12 mouse cellular contexts compared by ENCODE assay signal in genomic region chr1:33201571-33202189, GRCm38 (mm10).
A peak's percentile ranks its signal among the peaks of the same experiment; 100 is the strongest.
DNase-seq lines count a peak whose midpoint lies in the region; ATAC-seq and TF ChIP-seq lines count a peak whose summit lies in the region.
"Had no signal": no experiment of that assay in that cellular context is flagged by ENCODE, and none has a peak within 500 bp of the region (broad histone marks: within the 10 kb centered on the region; RNA-seq: fewer than 3 reads in every experiment).

No protein-coding gene starts in this region.

- H3K9ac ChIP-seq in kidney, postnatal 0 days (ENCODE audit: low read depth, low read length): no peak overlapping the region
- H3K9ac ChIP-seq in hindbrain, embryonic 14.5 days: no peak overlapping the region

- H3K9me3 ChIP-seq in kidney, postnatal 0 days (replicated peaks; ENCODE audit: low read length): no peaks in the 10 kb centered on the region
- no peaks in the 10 kb centered on the region for H3K9me3 ChIP-seq in hindbrain, embryonic 14.5 days (ENCODE audit: control insufficient read depth, low read length)

- WGBS in kidney, postnatal 0 days: 24% methylated on average over 6 of the region's 6 CpGs
- 45% methylated on average over 6 of the region's 6 CpGs for WGBS in hindbrain, embryonic 14.5 days

- DNase-seq in kidney, postnatal 0 days (ENCODE audit: low spot score): peak; percentile 14
- no peak for DNase-seq in kidney, adult 8-10 months
- peak; percentile 11 for DNase-seq in embryo, embryonic 10 days (ENCODE audit: low spot score)
- peak; percentile 50 for DNase-seq in hindbrain, embryonic 14.5 days (ENCODE audit: low spot score)
- DNase-seq in neural tube, embryonic 10.5 days (ENCODE audit: extremely low spot score, low spot score): peak; percentile 18
- no peak for DNase-seq in thymus, adult 18-20 months
- no peak for DNase-seq in gastrocnemius, postnatal 36 days
- DNase-seq in cerebellum, adult 8-10 months: no peak
- DNase-seq: adrenal gland, adult 2 months; cerebellum, adult 2 months; heart, postnatal 10 days; lung, adult 18-20 months had no signal

- ATAC-seq in kidney, postnatal 0 days (replicated peaks; ENCODE audit: low FRiP score, low read depth): no peak
- peak; percentile 83 for ATAC-seq in hindbrain, embryonic 14.5 days (ENCODE audit: low FRiP score)

- no peak overlapping the region for H3K4me2 ChIP-seq in kidney, postnatal 0 days (ENCODE audit: low read length)
- H3K4me2 ChIP-seq in hindbrain, embryonic 14.5 days (replicated peaks): no peak overlapping the region

- TF ChIP-seq CTCF in kidney, postnatal 0 days (IDR thresholded peaks at IDR 0.05; ENCODE audit: low read depth): no peak

- no peaks in the 10 kb centered on the region for H3K4me1 ChIP-seq in kidney, postnatal 0 days (replicated peaks; ENCODE audit: insufficient read depth, low read length)
- no peaks in the 10 kb centered on the region for H3K4me1 ChIP-seq in hindbrain, embryonic 14.5 days (replicated peaks; ENCODE audit: control insufficient read depth, insufficient read depth, low read length)

- H3K27ac ChIP-seq in kidney, postnatal 0 days: no peak overlapping the region
- H3K27ac ChIP-seq in hindbrain, embryonic 14.5 days: peak overlapping the region; percentile 7; the same call in 1 of the 2 replicates

- intact Hi-C loops in gastrocnemius, postnatal 36 days (cut with DNase I): no loop called here

- no peak overlapping the region for H3K4me3 ChIP-seq in kidney, postnatal 0 days (replicated peaks; ENCODE audit: low read depth, low read length)
- no peak overlapping the region for H3K4me3 ChIP-seq in hindbrain, embryonic 14.5 days (replicated peaks; ENCODE audit: low read length)

- H3K36me3 ChIP-seq in kidney, postnatal 0 days (ENCODE audit: insufficient read depth, low read length): no peaks in the 10 kb centered on the region
- no peaks in the 10 kb centered on the region for H3K36me3 ChIP-seq in hindbrain, embryonic 14.5 days (replicated peaks; ENCODE audit: control insufficient read depth, insufficient read depth)

- no peaks in the 10 kb centered on the region for H3K27me3 ChIP-seq in kidney, postnatal 0 days (ENCODE audit: insufficient read depth, low read length)
- no peaks in the 10 kb centered on the region for H3K27me3 ChIP-seq in hindbrain, embryonic 14.5 days (ENCODE audit: control insufficient read depth, insufficient read depth, low read length)

Comparison
In these comparisons a context has a peak if more than half of its experiments do, and no peak if none do; other contexts are left out.
1. DNase-seq: peak in kidney, postnatal 0 days (single experiment), embryo, embryonic 10 days (single experiment), hindbrain, embryonic 14.5 days (single experiment) and neural tube, embryonic 10.5 days (single experiment); none in kidney, adult 8-10 months (0 of 2), thymus, adult 18-20 months (0 of 2), gastrocnemius, postnatal 36 days (0 of 2) and cerebellum, adult 8-10 months (single experiment).